Mouse (Mus musculus): ENCODE results near the gene Ttc21a. TPM values are rescaled to one million over a fixed set of nuclear protein-coding genes. Genes with fewer than 3 reads are reported as not detected.

Gene Ttc21a
- 1 to 10 TPM; 1.1 to 2.6 TPM for total RNA-seq (2021)
- long read RNA-seq, experiment 1, result 0 reads
- long read RNA-seq, experiment 2, partial matches to known transcripts, result 0 of 1 reads
- long read RNA-seq, experiment 2, other reads (novel, unspliced or antisense), result 1 of 1 reads

GRCm38 (mm10) chr9:119937005-119937773, at the start of gene Ttc21a, which contains the start of gene Gorasp1:
Ttc21a (plus strand) TSS chr9:119937606.
Gorasp1 (minus strand) TSS chr9:119937565.
- DNase-seq (ENCODE audit: low spot score in 2 of 2), result peak; percentile 88 to 93

GRCm38 (mm10) chr9:119888843-119889246, 48.6 kb upstream of the Ttc21a start:
- no peak for DNase-seq (ENCODE audit: low spot score in 2 of 2)

- no peak for DNase-seq (ENCODE audit: low spot score in 2 of 2)
Measured at GRCm38 (mm10) chr9:119889446-119889845, 48.0 kb upstream of the Ttc21a start.

- DNase-seq (ENCODE audit: low spot score in 2 of 2), result peak; percentile 28 to 54
Measured at GRCm38 (mm10) chr9:119890692-119891091, 46.7 kb upstream of the Ttc21a start.

- no peak for DNase-seq (ENCODE audit: low spot score in 2 of 2)
Measured at GRCm38 (mm10) chr9:119893881-119894280, 43.5 kb upstream of the Ttc21a start.

- DNase-seq (ENCODE audit: low spot score in 2 of 2), result peak; percentile 96 to 99
Measured at GRCm38 (mm10) chr9:119894339-119895009, 42.9 kb upstream of the Ttc21a start, which contains the start of gene Wdr48. Wdr48 (plus strand) TSS chr9:119894878.

GRCm38 (mm10) chr9:119895040-119895721, 42.2 kb upstream of the Ttc21a start:
- DNase-seq (ENCODE audit: low spot score in 2 of 2), result no peak

GRCm38 (mm10) chr9:119899446-119899845, 38.0 kb upstream of the Ttc21a start:
- no peak for DNase-seq (ENCODE audit: low spot score in 2 of 2)

- DNase-seq (ENCODE audit: low spot score in 2 of 2), result no peak
Measured at GRCm38 (mm10) chr9:119902410-119903151, 34.8 kb upstream of the Ttc21a start.

GRCm38 (mm10) chr9:119908708-119909107, 28.7 kb upstream of the Ttc21a start:
- no peak for DNase-seq (ENCODE audit: low spot score in 2 of 2)

GRCm38 (mm10) chr9:119909931-119910330, 27.5 kb upstream of the Ttc21a start:
- DNase-seq (ENCODE audit: low spot score in 2 of 2), result no peak

GRCm38 (mm10) chr9:119913087-119913838, 24.1 kb upstream of the Ttc21a start:
- DNase-seq (ENCODE audit: low spot score in 2 of 2), result no peak

- DNase-seq (ENCODE audit: low spot score in 2 of 2), result no peak
Measured at GRCm38 (mm10) chr9:119919858-119920257, 17.5 kb upstream of the Ttc21a start.

- DNase-seq (ENCODE audit: low spot score in 2 of 2), result no peak
Measured at GRCm38 (mm10) chr9:119923462-119923861, 13.9 kb upstream of the Ttc21a start.

GRCm38 (mm10) chr9:119925120-119925657, 12.2 kb upstream of the Ttc21a start:
- no peak for DNase-seq (ENCODE audit: low spot score in 2 of 2)

- DNase-seq (ENCODE audit: low spot score in 2 of 2), result no peak
Measured at GRCm38 (mm10) chr9:119925729-119926128, 11.7 kb upstream of the Ttc21a start.

- no peak for DNase-seq (ENCODE audit: low spot score in 2 of 2)
Measured at GRCm38 (mm10) chr9:119926497-119926896, 10.9 kb upstream of the Ttc21a start.

GRCm38 (mm10) chr9:119932358-119932757, 5.0 kb upstream of the Ttc21a start:
- DNase-seq (ENCODE audit: low spot score in 2 of 2), result no peak

- no peak for DNase-seq (ENCODE audit: low spot score in 2 of 2)
Measured at GRCm38 (mm10) chr9:119933675-119934074, 3.7 kb upstream of the Ttc21a start.

- DNase-seq (ENCODE audit: low spot score in 2 of 2), result no peak
Measured at GRCm38 (mm10) chr9:119938496-119938895, 1.1 kb downstream of the Ttc21a start.
